In the genomic region with DNA sequence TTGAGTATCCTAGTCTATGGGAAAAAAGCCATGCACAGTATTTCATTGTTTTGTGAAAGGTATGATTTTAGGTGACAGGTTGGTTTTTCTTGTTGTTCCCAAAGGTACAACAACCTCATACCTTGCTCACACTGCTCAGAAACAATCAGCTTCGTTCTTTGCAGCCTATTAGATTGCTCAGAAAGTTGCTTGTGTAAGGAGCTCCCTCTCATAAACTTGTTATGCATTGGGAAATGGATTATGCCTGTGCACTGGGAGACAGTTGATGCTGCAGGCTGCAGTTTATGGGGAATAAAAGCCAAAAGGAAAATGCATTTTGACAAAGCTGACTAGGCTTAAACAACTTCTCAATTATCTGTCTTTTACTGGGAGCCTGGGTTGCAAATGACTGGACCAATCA, we compare ENCODE assay signal across 19 mouse cellular contexts.
"Had no signal": no experiment of that assay in that cellular context is flagged by ENCODE, and none has a peak within 500 bp of the region (broad histone marks: within the 10 kb centered on the region; RNA-seq: fewer than 3 reads in every experiment).

No protein-coding gene starts in this region.

- H3K27me3 ChIP-seq: liver, embryonic 13.5 days; liver, embryonic 15.5 days; lung, embryonic 15.5 days; megakaryocyte, embryonic 14.5 days; midbrain, embryonic 12.5 days; stomach, embryonic 15.5 days had no signal

- H3K4me3 ChIP-seq: liver, embryonic 13.5 days; liver, embryonic 15.5 days; lung, embryonic 15.5 days; megakaryocyte, embryonic 14.5 days; midbrain, embryonic 12.5 days; stomach, embryonic 15.5 days had no signal

- H3K36me3 ChIP-seq: liver, embryonic 13.5 days; liver, embryonic 15.5 days; lung, embryonic 15.5 days; midbrain, embryonic 12.5 days; stomach, embryonic 15.5 days had no signal

- DNase-seq: liver, embryonic 13.5 days; liver, postnatal 0 days; lung, adult 2 months; lung, postnatal 14 days; lung, postnatal 36 days; midbrain, embryonic 14.5 days; right cerebral cortex, postnatal 14 days; thymus, adult 2 months; thymus, postnatal 25 days; thymus, postnatal 4 days had no signal

- H3K4me1 ChIP-seq: liver, embryonic 13.5 days; liver, embryonic 15.5 days; lung, embryonic 15.5 days; megakaryocyte, embryonic 14.5 days; stomach, embryonic 15.5 days had no signal

- H3K9ac ChIP-seq: liver, embryonic 13.5 days; liver, embryonic 15.5 days; liver, postnatal 0 days; lung, embryonic 15.5 days; midbrain, embryonic 12.5 days; stomach, embryonic 15.5 days had no signal

- H3K27ac ChIP-seq: liver, embryonic 13.5 days; liver, embryonic 15.5 days; lung, embryonic 15.5 days; macrophage; midbrain, embryonic 12.5 days; stomach, embryonic 15.5 days; stomach, postnatal 0 days had no signal

- H3K9me3 ChIP-seq: liver, embryonic 13.5 days; liver, embryonic 15.5 days; lung, embryonic 15.5 days; midbrain, embryonic 12.5 days; stomach, embryonic 15.5 days had no signal

- H3K4me2 ChIP-seq: liver, embryonic 11.5 days; liver, embryonic 13.5 days; liver, embryonic 15.5 days; lung, embryonic 15.5 days; midbrain, embryonic 12.5 days; stomach, embryonic 15.5 days had no signal

- ATAC-seq: liver, postnatal 0 days; lung, postnatal 0 days had no signal
